ENCODE assay signal across 8 mouse cellular contexts in the genomic region with DNA sequence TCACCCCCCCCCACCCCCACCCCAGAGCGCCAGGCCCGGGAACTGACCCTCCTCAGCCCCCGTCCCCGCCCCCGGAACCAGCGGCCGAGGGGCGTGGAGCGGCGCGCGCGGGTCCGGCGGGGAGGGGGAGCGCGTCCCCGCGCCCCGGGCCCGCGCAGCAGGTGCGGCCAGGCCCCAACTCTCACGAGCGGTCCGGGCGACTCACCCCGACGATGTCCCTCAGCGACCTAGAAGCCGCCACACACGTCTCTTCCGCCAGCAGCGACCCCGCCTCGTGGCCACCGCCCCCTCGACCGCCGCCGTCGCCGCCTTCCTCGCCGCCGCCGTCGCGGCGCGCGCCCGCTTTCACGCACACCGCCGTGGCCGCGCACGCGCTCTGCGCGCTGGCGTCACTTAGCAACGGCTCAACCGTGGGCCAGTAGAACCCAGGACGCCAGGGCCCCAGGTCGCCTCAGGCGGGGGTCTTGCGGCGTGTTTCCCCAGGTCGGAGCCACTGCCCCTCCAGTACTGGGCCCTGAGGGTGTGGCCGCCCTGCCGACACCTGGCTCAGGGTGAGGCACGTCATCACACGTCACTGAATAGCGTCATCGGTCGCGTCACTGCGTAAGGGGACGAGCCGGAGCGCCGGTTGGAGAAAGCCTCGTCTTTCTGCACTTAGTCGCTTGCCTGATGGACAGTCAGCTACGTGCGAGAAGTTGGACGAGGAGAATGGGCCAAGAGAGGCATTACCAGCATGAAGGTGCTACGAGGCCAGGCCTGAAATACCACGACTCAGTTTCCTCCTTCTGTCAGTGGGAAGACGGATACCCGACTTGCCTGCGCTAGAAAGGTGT. TPM values are rescaled to one million over a fixed set of nuclear protein-coding genes. Genes with fewer than 3 reads are reported as not detected.
DNase-seq lines count a peak whose midpoint lies in the region; ATAC-seq lines count a peak whose summit lies in the region.

Gene Btbd9 (minus strand): TSS at position 548 of the 833 bp plus-strand sequence.

- H3K27me3 ChIP-seq in forebrain, embryonic 11.5 days (ENCODE audit: control insufficient read depth, insufficient read depth, low read length) = no peaks in the 10 kb centered on the region
- H3K27me3 ChIP-seq in heart, embryonic 16.5 days (ENCODE audit: control insufficient read depth, insufficient read depth, low read length) = no peaks in the 10 kb centered on the region
- no peaks in the 10 kb centered on the region for H3K27me3 ChIP-seq in liver, embryonic 15.5 days
- no peaks in the 10 kb centered on the region for H3K27me3 ChIP-seq in neural tube, embryonic 12.5 days (replicated peaks)

- peak within 1 kb of the TSS; percentile 79 for H3K4me2 ChIP-seq in forebrain, embryonic 11.5 days (ENCODE audit: low read depth, low read length, severe bottlenecking)
- peak within 1 kb of the TSS; percentile 86 for H3K4me2 ChIP-seq in heart, embryonic 16.5 days (ENCODE audit: low read depth, low read length)
- peak within 1 kb of the TSS; percentile 95 for H3K4me2 ChIP-seq in liver, embryonic 15.5 days
- peak within 1 kb of the TSS; percentile 71 for H3K4me2 ChIP-seq in neural tube, embryonic 12.5 days (replicated peaks)

- peak within 1 kb of the TSS; percentile 74 for H3K4me3 ChIP-seq in forebrain, embryonic 11.5 days (ENCODE audit: low read depth, low read length)
- H3K4me3 ChIP-seq in heart, embryonic 16.5 days (ENCODE audit: low read length) = peak within 1 kb of the TSS; percentile 86
- peak within 1 kb of the TSS; percentile 74 for H3K4me3 ChIP-seq in liver, embryonic 15.5 days (replicated peaks)
- peak within 1 kb of the TSS; percentile 80 for H3K4me3 ChIP-seq in neural tube, embryonic 12.5 days

- ATAC-seq in forebrain, embryonic 11.5 days (replicated peaks; ENCODE audit: low FRiP score) = peak; percentile 90
- ATAC-seq in heart, embryonic 16.5 days (replicated peaks; ENCODE audit: extremely low read depth, insufficient read depth, low FRiP score) = peak; percentile 85
- ATAC-seq in liver, embryonic 15.5 days (ENCODE audit: insufficient read depth) = peak; percentile 88
- peak; percentile 95 for ATAC-seq in neural tube, embryonic 12.5 days (ENCODE audit: low FRiP score, low read depth)

- peak within 1 kb of the TSS; percentile 75 for H3K9ac ChIP-seq in forebrain, embryonic 11.5 days (ENCODE audit: low read length)
- H3K9ac ChIP-seq in heart, embryonic 16.5 days (ENCODE audit: low read length) = peak within 1 kb of the TSS; percentile 80
- H3K9ac ChIP-seq in liver, embryonic 15.5 days = peak within 1 kb of the TSS; percentile 75
- peak within 1 kb of the TSS; percentile 73 for H3K9ac ChIP-seq in neural tube, embryonic 12.5 days

- under 1% methylated on average over 92 of the region's 94 CpGs for WGBS in forebrain, embryonic 11.5 days
- under 1% methylated on average over 82 of the region's 94 CpGs for WGBS in heart, embryonic 16.5 days
- under 1% methylated on average over 91 of the region's 94 CpGs for WGBS in liver, embryonic 15.5 days (ENCODE audit: insufficient replicate concordance)
- under 1% methylated on average over 75 of the region's 94 CpGs for WGBS in neural tube, embryonic 12.5 days

- DNase-seq in CD8-positive naive resting alpha-beta T cell, adult 2 months (ENCODE audit: low read depth in 2 of 2, low spot score in 2 of 2) = peak; percentile 96 to 98
- peak; percentile 95 for DNase-seq in c-Kit-positive CD71-negative TER-119-negative erythroid progenitor cells, embryonic 14.5 days (ENCODE audit: low read depth)
- DNase-seq in forebrain, embryonic 11.5 days (ENCODE audit: low spot score) = peak; percentile 93
- DNase-seq in kidney, postnatal 36 days = peak; percentile 92 to 97
- peak; percentile 80 for DNase-seq in telencephalon, adult 2 months (ENCODE audit: low read depth, low spot score)

- H3K36me3 ChIP-seq in forebrain, embryonic 11.5 days (ENCODE audit: control insufficient read depth, insufficient read depth, low read length) = no peaks in the 10 kb centered on the region
- no peaks in the 10 kb centered on the region for H3K36me3 ChIP-seq in heart, embryonic 16.5 days (ENCODE audit: control insufficient read depth, insufficient read depth)
- no peaks in the 10 kb centered on the region for H3K36me3 ChIP-seq in liver, embryonic 15.5 days (replicated peaks)
- no peaks in the 10 kb centered on the region for H3K36me3 ChIP-seq in neural tube, embryonic 12.5 days

- H3K27ac ChIP-seq in forebrain, embryonic 11.5 days (ENCODE audit: low read depth, low read length) = peak within 1 kb of the TSS; percentile 74
- peak within 1 kb of the TSS; percentile 89 for H3K27ac ChIP-seq in heart, embryonic 16.5 days (ENCODE audit: low read length)
- H3K27ac ChIP-seq in liver, embryonic 15.5 days (replicated peaks) = peak within 1 kb of the TSS; percentile 81
- H3K27ac ChIP-seq in neural tube, embryonic 12.5 days = peak within 1 kb of the TSS; percentile 72

- no peaks in the 10 kb centered on the region for H3K9me3 ChIP-seq in forebrain, embryonic 11.5 days (ENCODE audit: control insufficient read depth, low read length)
- no peaks in the 10 kb centered on the region for H3K9me3 ChIP-seq in heart, embryonic 16.5 days (replicated peaks; ENCODE audit: control insufficient read depth, low read length)
- no peaks in the 10 kb centered on the region for H3K9me3 ChIP-seq in liver, embryonic 15.5 days (replicated peaks)
- H3K9me3 ChIP-seq in neural tube, embryonic 12.5 days = no peaks in the 10 kb centered on the region

- peaks cover 8% of the 10 kb centered on the region for H3K4me1 ChIP-seq in forebrain, embryonic 11.5 days (replicated peaks; ENCODE audit: control insufficient read depth, insufficient read depth, low read length)
- H3K4me1 ChIP-seq in heart, embryonic 16.5 days (ENCODE audit: control insufficient read depth, insufficient read depth, low read length) = peaks cover 19% of the 10 kb centered on the region
- peaks cover 29% of the 10 kb centered on the region for H3K4me1 ChIP-seq in liver, embryonic 15.5 days (replicated peaks)
- H3K4me1 ChIP-seq in neural tube, embryonic 12.5 days = peaks cover 22% of the 10 kb centered on the region

RNA-seq across cellular contexts. Expression of gene Btbd9, which starts in this region (rescaled TPM):
- polyA plus RNA-seq in forebrain, embryonic 11.5 days (2014; fragmentation: Nextera tagmentation; extraction: Ambion mirVana) = 63.4 and 63.9 TPM in 2 replicates
- 38.9 and 41.2 TPM in 2 replicates for polyA plus RNA-seq in heart, embryonic 16.5 days (2015; fragmentation: Nextera tagmentation; extraction: Ambion mirVana)
- 12.2 and 15.4 TPM in 2 replicates for polyA plus RNA-seq in liver, embryonic 15.5 days (2015; fragmentation: Nextera tagmentation; extraction: Ambion mirVana)
- polyA plus RNA-seq in neural tube, embryonic 12.5 days (2016; fragmentation: Nextera tagmentation; extraction: Ambion mirVana) = 88.6 and 96.6 TPM in 2 replicates

Comparison
In these comparisons a context has a peak if more than half of its experiments do, and no peak if none do; other contexts are left out.
1. Peak in every context shown above with its lines: DNase-seq, ATAC-seq, H3K4me3 ChIP-seq and H3K27ac ChIP-seq.